Mouse (Mus musculus) layer of hippocampus, postnatal 14 days (tissue): ENCODE measurements around the gene Brwd3. TPM values are rescaled to one million over a fixed set of nuclear protein-coding genes. Genes with fewer than 3 reads are reported as not detected.

Experiments
- total RNA-seq, 2 experiments: library from RNA; stranded (reverse); gene quantifications; 2 replicates each; pipeline ENCODE4 v1.2.3; 2021

Gene Brwd3
- total RNA-seq, 2 experiments from 2014 or later, result 24.1 to 24.4 TPM

Other genes starting within 250 kb of the Brwd3 start
- not detected for gene Gm379, start 169.5 kb downstream of the Brwd3 start, total RNA-seq
- 1 to 10 TPM; 8.3 to 9.5 TPM for gene Hmgn5, start 179.0 kb upstream of the Brwd3 start, total RNA-seq